Mouse (Mus musculus) inflammation-experienced regulatory T-cells, adult 16 weeks (primary cell): ENCODE results near the gene Atp2a2. TPM values are rescaled to one million over a fixed set of nuclear protein-coding genes. Genes with fewer than 3 reads are reported as not detected.

Experiments used
- polyA plus RNA-seq: library from polyadenylated mRNA; unstranded; fragments of 100-300 nt; shearing (Covaris generic); gene quantifications from one replicate; pipeline ENCODE4 v1.2.1, GENCODE M21; 2017

Atp2a2 gene
- polyA plus RNA-seq, result 7.8 TPM

DNA sequence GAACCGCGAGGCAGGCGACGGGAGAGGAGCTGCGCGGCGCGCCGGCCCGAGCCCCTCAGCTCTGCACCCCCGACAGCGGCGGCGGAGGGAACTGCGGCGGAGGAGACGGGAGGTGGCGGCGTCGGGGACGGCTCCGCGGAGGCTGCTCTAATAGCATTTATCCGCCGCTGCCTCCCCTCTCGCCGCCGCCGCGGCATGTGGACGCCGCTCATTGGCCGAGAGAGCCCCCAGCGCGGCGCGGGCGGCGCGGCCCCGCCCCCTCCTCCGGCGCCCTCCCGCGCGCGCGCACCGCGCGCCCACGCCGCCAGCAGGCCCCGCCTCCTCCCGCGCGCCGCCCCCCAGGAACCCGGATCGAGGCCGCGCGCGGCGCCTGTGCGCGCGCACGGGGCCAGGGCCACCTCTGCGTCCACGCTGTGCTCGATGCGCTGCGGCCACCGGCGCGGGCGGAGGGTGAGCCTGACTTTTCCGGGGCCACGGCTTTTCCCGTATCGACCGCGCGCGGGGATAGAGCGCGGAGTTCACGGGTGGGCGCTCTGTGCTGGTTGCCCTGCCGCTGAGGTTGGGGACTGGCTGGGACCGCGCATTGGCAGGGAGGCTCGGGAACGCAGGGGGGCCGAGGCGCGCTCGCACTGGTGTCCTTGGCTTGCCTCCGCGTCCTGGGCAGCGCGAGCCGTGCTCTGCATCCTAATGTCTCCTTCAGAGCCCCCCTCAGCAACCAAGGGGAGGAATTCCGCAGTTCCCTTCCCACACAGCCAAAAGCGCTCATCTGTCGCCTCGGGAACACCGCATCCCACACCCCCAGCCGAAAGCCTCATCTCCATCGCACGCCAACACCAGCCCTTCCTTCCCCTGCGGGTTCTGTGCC lies at the start of gene Atp2a2:
Atp2a2 (minus strand) TSS at position 149 of the 865 bp plus-strand sequence.

DNA sequence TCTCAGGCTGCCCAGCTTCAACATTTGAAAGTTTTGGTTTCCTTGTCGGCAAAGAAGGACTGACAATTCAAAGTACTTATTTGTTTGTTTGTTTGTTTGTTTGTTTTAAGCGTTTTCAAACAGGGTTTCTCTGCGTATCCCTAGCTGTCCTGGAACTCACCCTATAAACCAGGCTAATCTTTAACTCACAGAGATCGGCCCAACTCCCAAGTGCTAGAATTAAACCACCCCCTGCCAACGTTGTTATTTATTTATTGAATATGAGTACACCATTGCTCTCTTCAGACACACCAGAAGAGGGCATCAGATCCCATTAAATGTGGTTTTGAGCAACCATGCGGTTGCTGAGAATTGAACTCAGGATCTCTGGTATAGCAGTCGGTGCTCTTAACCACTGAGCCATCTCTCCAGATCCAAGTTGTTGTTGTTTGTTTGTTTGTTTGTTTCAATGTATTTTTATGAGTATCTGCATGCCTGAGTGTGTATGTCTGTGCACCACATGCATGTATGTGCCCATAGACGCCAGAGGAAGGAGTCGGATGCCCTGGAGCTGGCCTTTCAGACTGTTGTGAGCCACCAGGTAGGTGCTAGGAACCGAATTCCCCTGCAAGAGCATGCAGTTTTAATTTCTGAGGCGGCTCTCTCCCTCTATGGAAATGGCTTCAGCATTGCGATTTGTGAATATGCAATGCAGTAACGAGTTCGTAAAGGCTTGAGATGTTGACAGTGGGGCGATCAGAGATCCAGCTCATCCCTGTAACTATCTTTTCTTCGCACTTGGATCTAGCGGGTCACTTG lies 80.6 kb downstream of the Atp2a2 start, which contains the start of gene Anapc7:
Anapc7 (plus strand) TSS at position 423 of the 798 bp plus-strand sequence.

Other genes starting within 250 kb of the Atp2a2 start
- 2.3 TPM for gene Tctn1, start 237.8 kb downstream of the Atp2a2 start, polyA plus RNA-seq
- 13.1 TPM for gene Pptc7, start 217.9 kb downstream of the Atp2a2 start, polyA plus RNA-seq
- gene Rad9b, start 148.0 kb downstream of the Atp2a2 start, polyA plus RNA-seq, result 7.2 TPM
- 166 TPM for gene Vps29, start 147.9 kb downstream of the Atp2a2 start, polyA plus RNA-seq
- gene Gpn3, start 130.3 kb downstream of the Atp2a2 start, polyA plus RNA-seq, result 84.7 TPM
- gene Fam216a, start 129.9 kb downstream of the Atp2a2 start, polyA plus RNA-seq, result 22.2 TPM
- gene Arpc3, start 110.3 kb downstream of the Atp2a2 start, polyA plus RNA-seq, result 499 TPM
- 42.2 TPM for gene Anapc7, start 80.5 kb downstream of the Atp2a2 start, polyA plus RNA-seq
- 8.0 TPM for gene Ift81, start 112.3 kb upstream of the Atp2a2 start, polyA plus RNA-seq
- gene P2rx7, start 141.7 kb upstream of the Atp2a2 start, polyA plus RNA-seq, result 206 TPM
- 62.1 TPM for gene P2rx4, start 205.3 kb upstream of the Atp2a2 start, polyA plus RNA-seq